Mouse (Mus musculus) thymus, adult 2 months (tissue): ENCODE measurements around the gene Hist1h3c. TPM values are rescaled to one million over a fixed set of nuclear protein-coding genes. Genes with fewer than 3 reads are reported as not detected.
A peak's percentile ranks its signal among the peaks of the same experiment; 100 is the strongest.
"Not testable (repeated sequence)": the region's sequence is repeated elsewhere in the genome, so short reads cannot be mapped to it uniquely, and the experiment has no call there.

ENCODE experiments used
- DNase-seq: peaks from one replicate; pipeline ENCODE4 v3.0.0; 2021
- H3K27ac ChIP-seq: fragments of 200-500 bp; 2 replicates; pipeline ENCODE4 v1.5.1; 2012; ENCODE audit warnings: low read length, control low read depth; ENCODE audit not compliant: control insufficient read depth, insufficient read depth
- H3K27me3 ChIP-seq: fragments of 200-500 bp; 2 replicates; pipeline ENCODE4 v1.6.1; 2012; ENCODE audit warnings: mild to moderate bottlenecking, low read length, moderate library complexity, mixed read lengths; ENCODE audit not compliant: control insufficient read depth, insufficient read depth
- H3K36me3 ChIP-seq: fragments of 200-500 bp; 2 replicates; pipeline ENCODE4 v1.6.1; 2012; ENCODE audit warnings: mild to moderate bottlenecking, low read length, moderate library complexity; ENCODE audit not compliant: control insufficient read depth, insufficient read depth
- H3K4me1 ChIP-seq: fragments of 200-500 bp; replicated peaks from 2 replicates; pipeline ENCODE4 v1.6.1; 2012; ENCODE audit warnings: low read length; ENCODE audit not compliant: control insufficient read depth, insufficient read depth
- H3K4me3 ChIP-seq: fragments of 200-500 bp; 2 replicates; pipeline ENCODE4 v1.5.1; 2012; ENCODE audit warnings: mild to moderate bottlenecking, low read length, control low read depth, moderate library complexity; ENCODE audit not compliant: control insufficient read depth, insufficient read depth
- CTCF ChIP-seq: fragments of 200-500 bp; IDR thresholded peaks from 2 replicates; pipeline ENCODE4 v1.5.1; 2012; ENCODE audit warnings: mild to moderate bottlenecking, control low read depth, low read length, moderate library complexity, borderline replicate concordance; ENCODE audit not compliant: control insufficient read depth, poor library complexity, insufficient read depth; ENCODE audit errors: extremely low read depth
- POLR2A ChIP-seq: fragments of 200-500 bp; IDR thresholded peaks from 2 replicates; pipeline ENCODE4 v1.6.1; 2012; ENCODE audit warnings: mild to moderate bottlenecking, low read length, control low read depth, moderate library complexity; ENCODE audit not compliant: control insufficient read depth, poor library complexity, insufficient read depth; ENCODE audit errors: extremely low read depth
- WGBS: fragments of 180-500 bp; shearing (Covaris S2); methylation state at CpG from one replicate; pipeline ENCODE4 v1.1.7; 2018; 5-methylcytosine and 5-hydroxymethylcytosine counted together
- polyA plus RNA-seq: library from polyadenylated mRNA; depleted of rRNA; stranded (reverse); fragments of >200 nt; gene quantifications from 2 replicates; pipeline ENCODE4 v1.2.3, GENCODE M21; 2012; rRNA removed

Hist1h3c gene
- polyA plus RNA-seq, result 377 and 602 TPM in 2 replicates

- Histone ChIP-seq H3K36me3 (no peaks in the 10 kb centered on the region), H3K27ac (peak within 1 kb of the TSS; percentile 95), H3K4me3 (peak within 1 kb of the TSS; percentile 60), H3K27me3 (no peaks in the 10 kb centered on the region), H3K4me1 (peaks cover 4% of the 10 kb centered on the region)
- under 1% methylated on average over 25 of the region's 28 CpGs for WGBS
- TF ChIP-seq POLR2A, result peak; percentile 43; the same call in 1 of the 2 replicates
- no peak for TF ChIP-seq CTCF
- peak; percentile 87 for DNase-seq
These were observed at the start of gene Hist1h3c for GRCm38 (mm10) chr13:23745381-23746161. Gene Hist1h3c, minus strand, starts transcription at chr13:23745602.

DNA sequence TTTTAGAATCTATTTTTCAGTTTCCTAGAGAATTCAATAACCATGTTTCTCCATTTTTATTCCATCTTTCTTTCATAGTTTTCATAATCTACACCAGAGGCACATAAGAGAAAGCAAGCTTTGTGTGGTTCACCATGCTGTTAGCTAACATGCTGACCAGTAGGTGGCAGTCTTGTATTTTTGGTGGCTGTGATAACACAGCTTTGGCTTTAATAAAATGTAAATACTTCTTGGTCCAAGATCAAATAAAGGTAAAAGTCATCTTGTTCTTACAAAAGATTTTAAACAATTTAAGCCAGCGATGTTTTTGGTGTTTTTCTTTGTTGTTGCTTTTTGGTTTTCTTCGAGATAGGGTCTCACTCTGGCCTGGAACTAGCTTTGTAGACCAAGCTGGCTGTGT is 47.1 kb upstream of the Hist1h3c start:
- TF ChIP-seq POLR2A, result no peak
- no peak for TF ChIP-seq CTCF
- WGBS, result 39% methylated on average over 2 of the region's 2 CpGs
- Histone ChIP-seq H3K27ac (no peak overlapping the region), H3K4me1 (no peaks in the 10 kb centered on the region), H3K36me3 (no peaks in the 10 kb centered on the region), H3K27me3 (no peaks in the 10 kb centered on the region), H3K4me3 (no peak overlapping the region)
- DNase-seq, result peak; percentile 40

DNA sequence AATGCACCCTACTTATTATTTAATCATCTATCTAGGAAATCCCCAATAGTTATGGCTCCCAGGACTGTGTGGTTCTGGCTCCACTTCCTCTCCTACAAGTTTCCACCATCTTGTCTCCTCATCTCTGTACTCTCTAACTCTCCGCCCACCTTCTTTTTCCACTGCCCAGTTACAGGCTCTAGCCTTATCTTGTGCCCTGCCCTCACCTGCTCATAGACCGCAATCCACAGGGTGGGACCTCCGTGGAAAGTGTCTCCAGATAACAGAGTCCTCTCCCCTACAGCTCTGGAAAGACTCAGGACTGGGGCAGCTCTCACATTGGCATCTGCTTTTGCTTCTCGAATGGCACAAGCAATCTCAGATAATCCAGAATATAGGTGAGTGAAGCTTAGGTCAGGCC is 33.6 kb upstream of the Hist1h3c start:
- WGBS, result 90% methylated on average over 4 of the region's 4 CpGs
- no peaks in the 10 kb centered on the region for H3K36me3 ChIP-seq
- no peak overlapping the region for H3K4me3 ChIP-seq
- no peak for TF ChIP-seq CTCF
- TF ChIP-seq POLR2A, result no peak
- no peak for DNase-seq
- H3K4me1 ChIP-seq, result no peaks in the 10 kb centered on the region
- no peaks in the 10 kb centered on the region for H3K27me3 ChIP-seq
- no peak overlapping the region for H3K27ac ChIP-seq

DNA sequence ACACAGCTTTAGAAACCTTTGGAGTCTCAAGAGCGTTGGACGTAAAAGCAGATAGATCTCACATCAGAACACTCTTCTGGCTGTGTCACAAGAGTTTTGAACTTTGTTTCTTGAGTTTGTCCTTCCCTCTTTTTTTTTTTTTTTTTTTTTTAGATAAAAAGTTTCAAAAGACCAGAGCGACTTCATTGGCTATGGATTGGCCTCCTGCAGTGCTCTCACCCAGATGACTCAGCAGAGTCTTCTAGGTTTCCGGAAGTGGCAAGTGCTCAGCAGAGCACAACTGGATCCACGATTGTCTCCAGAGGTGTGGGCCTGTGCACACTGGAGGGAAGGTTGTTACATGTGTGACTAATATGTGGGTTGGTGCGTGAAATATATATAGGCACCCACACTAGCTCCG is 32.9 kb upstream of the Hist1h3c start:
- TF ChIP-seq CTCF (no peak), POLR2A (no peak)
- WGBS, result 80% methylated on average over 7 of the region's 7 CpGs

GRCm38 (mm10) chr13:23772561-23773313 is 27.3 kb upstream of the Hist1h3c start:
- TF ChIP-seq POLR2A (no peak), CTCF (no peak)
- Histone ChIP-seq H3K4me3 (no peak overlapping the region), H3K4me1 (no peaks in the 10 kb centered on the region), H3K36me3 (no peaks in the 10 kb centered on the region), H3K27me3 (no peaks in the 10 kb centered on the region), H3K27ac (no peak overlapping the region)
- 74% methylated on average over 21 of the region's 21 CpGs for WGBS
- DNase-seq, result no peak

More for the DNA sequence above, 32.9 kb upstream of the Hist1h3c start:
- no peaks in the 10 kb centered on the region for H3K4me1 ChIP-seq
- H3K4me3 ChIP-seq, result no peak overlapping the region
- no peak for DNase-seq
- no peak overlapping the region; the same call in 1 of the 2 replicates for H3K27ac ChIP-seq
- no peaks in the 10 kb centered on the region for H3K27me3 ChIP-seq
- no peaks in the 10 kb centered on the region for H3K36me3 ChIP-seq

GRCm38 (mm10) chr13:23769613-23770012 is 24.2 kb upstream of the Hist1h3c start, which contains the start of gene Trim38:
Gene Trim38, plus strand, starts transcription at chr13:23769913.
- WGBS, result 94% methylated on average over 2 of the region's 2 CpGs
- not testable (repeated sequence) for H3K36me3 ChIP-seq, H3K4me3 ChIP-seq, DNase-seq, H3K4me1 ChIP-seq, H3K27me3 ChIP-seq, H3K27ac ChIP-seq
